Mouse (Mus musculus) small intestine, adult 2 months (tissue): ENCODE data around the gene Fam189a1.

Source experiments
- CTCF ChIP-seq: fragments of 200-500 bp; IDR thresholded peaks from 2 replicates; pipeline ENCODE4 v1.5.1; 2012; ENCODE audit warnings: low read depth, mild to moderate bottlenecking, control low read depth, inconsistent platforms, low read length, moderate library complexity, mixed read lengths; ENCODE audit not compliant: insufficient replicate concordance, insufficient read length; ENCODE audit errors: extremely low read depth
- POLR2A ChIP-seq: fragments of 200-500 bp; IDR thresholded peaks from 2 replicates; pipeline ENCODE4 v1.6.1; 2012; ENCODE audit warnings: low read depth, mild to moderate bottlenecking, control low read depth, inconsistent platforms, low read length, moderate library complexity

GRCm38 (mm10) chr7:64830214-64830995 is 326.0 kb downstream of the Fam189a1 start:
- no peak for TF ChIP-seq CTCF
- TF ChIP-seq POLR2A, result no peak
